Mouse (Mus musculus) monocyte, adult 2 months (primary cell): ENCODE results near the gene Gm48552.
A peak's percentile ranks its signal among the peaks of the same experiment; 100 is the strongest.

ENCODE experiments used
- DNase-seq, 2 experiments: peaks; one replicate each; pipeline ENCODE4 v3.0.0; 2022; ENCODE audit warnings: low spot score in 2 of 2, low read depth in 1 of 2

The Gm48552 gene

DNA sequence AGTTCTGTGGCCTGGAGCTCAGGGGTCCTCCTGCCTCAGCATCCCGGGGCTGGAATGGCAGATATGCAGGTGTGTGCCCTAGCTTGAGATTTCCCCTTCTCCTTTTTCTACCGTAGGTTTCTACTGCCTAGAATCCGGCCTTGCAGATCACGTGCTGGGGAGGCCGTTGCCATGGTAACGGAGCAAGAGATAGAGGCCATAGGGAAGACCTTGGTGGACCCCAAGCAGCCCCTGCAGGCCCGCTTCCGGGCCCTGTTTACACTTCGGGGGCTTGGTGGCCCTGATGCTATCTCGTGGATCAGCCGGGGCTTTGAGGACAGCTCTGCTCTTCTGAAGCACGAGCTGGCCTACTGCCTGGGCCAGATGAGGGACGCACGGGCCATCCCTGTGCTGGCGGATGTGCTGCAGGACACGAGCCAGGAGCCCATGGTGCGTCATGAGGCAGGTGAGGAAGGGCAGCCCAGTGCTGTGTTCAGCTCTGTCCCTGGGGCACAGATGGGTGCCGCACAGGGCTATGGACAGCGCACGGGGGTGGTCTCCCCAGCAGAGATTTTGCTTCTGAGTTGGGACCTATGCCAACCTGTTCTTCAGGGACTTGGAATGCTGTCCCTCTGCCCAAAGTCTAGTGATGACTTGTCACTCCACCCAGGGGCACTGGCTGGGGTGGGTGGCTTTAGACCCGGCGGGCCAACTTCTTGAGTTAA is 3.0 kb upstream of the Gm48552 start:
- no peak for DNase-seq

DNA sequence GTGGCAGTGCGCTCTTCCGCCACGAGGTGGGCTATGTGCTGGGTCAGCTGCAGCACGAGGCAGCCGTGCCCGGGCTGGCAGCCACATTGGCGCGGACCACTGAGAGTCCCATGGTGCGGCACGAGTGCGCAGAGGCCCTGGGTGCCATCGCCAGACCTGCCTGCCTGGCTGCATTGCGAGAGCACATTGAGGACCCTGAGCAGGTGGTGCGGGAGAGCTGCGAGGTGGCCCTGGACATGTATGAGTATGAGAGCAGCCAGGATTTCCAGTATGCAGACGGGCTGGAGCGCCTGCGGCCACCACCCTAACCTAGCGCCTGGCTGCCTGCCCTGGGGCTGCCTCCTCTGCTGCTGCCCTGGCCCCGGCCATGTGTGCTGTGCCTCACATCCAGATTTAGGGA is 1.1 kb upstream of the Gm48552 start:
- DNase-seq = no peak

DNA sequence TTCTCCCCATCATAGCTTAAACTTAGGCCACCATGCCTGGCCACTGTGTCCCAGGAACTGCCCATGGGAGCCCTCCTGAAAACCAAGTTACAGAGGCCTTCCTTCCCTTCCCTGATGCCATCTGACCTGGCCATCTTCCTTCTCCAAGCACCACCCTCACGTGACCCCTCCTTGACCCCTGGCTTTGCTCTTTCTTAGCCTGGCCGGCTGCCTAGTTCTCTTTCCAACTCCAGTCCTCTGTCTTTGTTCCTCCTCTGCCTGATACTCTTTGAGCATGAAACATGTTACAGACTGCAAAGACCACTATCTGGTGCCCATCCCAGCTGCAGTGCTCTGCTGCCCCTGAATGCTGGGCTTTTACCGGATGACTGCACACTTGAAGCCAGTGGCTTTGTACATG is 568 bp downstream of the Gm48552 start:
- no peak for DNase-seq

DNA sequence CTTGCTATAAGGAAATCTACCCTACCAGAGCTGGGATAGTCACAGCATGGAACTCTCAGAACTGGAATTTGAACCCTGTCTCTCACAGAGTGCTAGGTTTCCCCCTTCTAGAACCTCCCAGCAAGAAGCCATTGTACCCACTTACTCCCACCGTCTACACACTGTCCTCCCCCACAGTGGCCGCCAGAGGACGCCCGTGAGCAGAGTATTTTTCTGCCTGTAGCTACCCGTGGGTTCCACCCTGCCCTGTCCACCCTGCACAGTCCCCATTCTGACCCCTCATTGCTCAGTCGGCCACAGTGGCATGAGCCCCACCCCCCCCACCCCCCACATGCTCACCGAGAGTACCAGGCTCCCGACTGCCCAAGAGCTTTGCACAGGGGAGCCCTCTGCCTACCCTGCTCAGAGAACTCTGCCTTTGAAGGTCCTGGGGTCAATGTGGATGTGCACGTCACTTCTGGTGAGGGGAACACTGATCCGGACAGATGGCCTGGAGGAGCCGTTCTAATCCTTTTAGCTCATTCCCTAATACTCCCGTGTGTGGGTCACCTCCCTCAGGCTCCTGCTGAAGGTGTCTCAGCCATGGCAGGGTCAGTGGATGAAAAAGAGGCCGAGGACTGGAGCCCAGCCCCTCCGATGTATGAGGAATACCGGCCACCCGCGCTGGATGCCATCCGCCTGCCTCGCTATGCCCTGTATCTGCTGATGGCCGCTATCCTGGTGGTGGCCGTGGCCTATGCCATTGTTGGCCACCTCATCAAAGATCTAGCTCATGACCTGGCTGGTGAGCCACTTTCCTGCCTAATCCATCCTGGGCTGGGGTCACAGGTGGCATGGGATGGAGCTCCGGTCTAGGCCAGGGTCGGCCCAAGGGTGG is 1.2 kb downstream of the Gm48552 start:
- DNase-seq = peak in 1 of 2 experiments; percentile 68

DNA sequence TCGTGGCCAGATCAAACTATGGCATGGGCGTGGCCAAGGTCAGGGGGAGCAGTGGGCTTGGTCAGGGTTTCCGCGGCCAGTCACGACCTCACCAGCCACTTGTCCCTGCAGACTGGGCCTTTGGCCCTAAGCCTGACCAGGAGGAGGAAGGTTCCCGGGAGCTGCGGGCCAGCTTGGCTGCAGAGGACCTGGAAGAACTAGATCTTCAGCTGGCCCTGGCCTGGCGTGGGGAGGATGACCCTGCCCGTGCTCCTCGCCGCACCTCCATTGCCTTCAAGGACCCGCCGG is 1.8 kb downstream of the Gm48552 start:
- no peak for DNase-seq

DNA sequence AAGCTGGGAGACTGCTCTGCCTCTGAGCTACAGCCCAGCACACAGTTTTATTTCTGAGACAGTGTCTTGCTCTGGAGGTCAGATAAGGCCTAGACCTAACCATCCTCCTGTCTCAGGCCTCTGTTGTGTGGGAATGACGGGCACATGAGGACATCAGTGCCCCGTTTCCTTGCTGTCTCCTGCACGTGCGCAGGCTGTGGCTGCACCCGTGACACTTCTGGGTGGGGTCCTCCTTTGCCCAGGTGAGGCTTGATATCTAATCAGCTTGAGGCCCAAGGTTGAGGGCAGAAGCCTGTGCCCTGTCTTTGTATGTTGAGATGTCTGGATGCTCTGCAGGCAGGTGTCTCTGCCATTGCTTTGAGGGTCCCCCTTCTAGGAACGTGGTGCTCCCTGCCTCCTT is 3.5 kb downstream of the Gm48552 start:
- DNase-seq = no peak

DNA sequence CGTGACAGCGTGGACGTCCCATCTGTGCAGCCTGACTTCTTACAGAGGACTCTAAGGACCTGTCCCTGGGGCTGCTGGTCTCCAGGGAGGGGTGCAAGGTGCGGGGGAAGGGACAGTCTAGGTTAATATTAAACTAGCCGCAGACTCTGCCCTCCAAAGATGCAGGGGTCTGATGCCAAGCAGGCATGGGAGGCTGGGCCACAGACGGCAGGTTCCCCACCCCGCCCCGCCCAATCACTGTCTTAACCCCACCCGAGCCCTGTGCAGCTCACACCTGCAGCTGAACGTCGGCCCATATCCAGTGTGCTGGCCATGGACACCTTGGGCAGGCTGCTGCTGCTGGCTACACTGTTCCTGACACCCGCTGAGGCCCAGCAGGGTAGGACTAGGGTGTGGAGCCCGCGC is 4.0 kb downstream of the Gm48552 start, which contains the start of gene Smim24:
TSS of gene Smim24 (plus strand) at position 271 of the 405 bp plus-strand sequence.
- no peak for DNase-seq

DNA sequence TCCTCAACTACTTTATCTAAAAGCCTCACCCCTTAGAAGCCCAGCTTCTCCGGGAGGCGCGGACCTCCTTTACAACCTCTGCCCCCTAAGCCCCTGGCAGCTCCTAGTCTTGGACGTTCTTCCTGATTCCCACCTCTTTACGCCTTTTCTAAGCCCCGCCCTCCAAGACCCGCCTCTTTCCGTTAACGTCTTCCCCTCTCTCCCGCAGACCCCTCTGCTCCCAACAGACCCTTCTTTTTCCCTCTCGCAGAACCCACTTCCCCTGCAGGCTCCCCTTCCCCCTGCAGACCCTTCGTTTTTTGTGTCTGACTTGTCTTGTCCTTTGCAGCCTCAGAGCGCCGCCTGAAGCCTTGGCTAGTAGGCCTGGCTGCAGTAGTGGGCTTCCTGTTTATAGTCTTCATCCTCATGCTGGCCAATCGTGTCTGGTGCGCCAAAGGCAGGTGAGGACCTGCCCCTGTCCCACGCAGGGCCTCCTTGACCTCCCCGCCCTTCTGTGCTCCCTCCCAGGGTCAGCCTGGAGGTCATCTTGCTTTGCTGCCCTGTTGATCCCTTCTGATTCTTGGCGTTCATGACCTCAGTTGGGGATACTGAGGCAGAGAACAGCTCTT is 4.8 kb downstream of the Gm48552 start:
- DNase-seq = no peak

DNA sequence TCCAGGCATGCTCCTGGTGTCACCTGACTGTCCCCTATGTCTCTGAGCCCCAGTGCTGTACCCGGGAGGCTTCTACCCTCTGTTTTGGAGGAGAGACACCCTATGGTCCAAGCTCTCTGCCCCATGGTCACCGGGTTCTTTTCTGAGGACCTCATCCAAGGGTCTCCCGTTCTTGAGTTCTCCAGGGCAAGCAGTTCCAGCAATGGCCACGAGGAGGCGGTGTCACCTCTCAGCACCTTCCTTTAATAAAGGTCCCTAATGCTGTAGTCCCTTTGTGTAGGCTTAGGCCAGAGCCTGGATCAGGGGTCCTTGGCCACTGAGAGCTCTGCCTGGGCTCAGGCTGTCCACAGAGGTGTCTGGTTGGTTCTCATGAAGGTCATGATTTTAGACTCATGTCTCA is 6.3 kb downstream of the Gm48552 start:
- peak in 1 of 2 experiments; percentile 66 for DNase-seq

DNA sequence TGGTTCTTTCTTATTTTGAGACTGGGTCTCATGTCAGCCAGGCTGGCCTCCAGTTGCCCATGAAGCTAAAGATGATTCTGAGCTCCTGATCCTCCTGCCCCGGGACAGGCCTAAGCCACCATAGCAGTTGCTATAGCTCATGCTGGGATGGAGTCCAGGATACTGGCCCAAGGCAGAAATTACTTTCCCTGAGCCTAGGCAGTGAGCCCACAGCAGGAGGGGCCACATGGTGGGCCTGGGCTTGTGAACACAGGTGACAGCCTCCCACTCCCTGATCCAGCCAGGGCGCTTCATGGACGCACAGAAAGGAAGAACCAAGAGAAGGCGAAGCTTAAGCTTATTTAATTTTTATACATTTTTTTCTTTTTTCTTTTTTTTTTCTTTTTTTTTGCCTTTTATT is 7.1 kb downstream of the Gm48552 start:
- no peak for DNase-seq

DNA sequence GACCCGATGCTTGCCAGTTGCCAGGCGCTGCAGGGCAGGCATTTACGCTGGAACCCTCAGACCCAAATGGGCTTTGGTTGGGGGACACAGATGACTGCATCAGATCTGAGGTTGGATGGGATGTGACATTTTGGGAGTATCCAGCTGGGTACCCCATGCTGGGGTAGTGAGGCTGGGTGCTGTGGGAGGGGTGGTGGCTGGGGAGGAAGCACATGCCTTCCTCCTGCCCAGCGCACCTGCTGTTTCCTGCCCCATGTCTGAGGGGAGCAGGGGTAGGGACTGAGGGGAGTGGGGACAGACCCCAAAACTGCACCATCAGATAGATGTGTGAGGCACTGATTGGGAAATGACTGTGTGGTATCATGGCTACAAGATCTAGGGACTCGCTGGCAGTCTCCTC is 7.9 kb downstream of the Gm48552 start:
- DNase-seq = no peak

DNA sequence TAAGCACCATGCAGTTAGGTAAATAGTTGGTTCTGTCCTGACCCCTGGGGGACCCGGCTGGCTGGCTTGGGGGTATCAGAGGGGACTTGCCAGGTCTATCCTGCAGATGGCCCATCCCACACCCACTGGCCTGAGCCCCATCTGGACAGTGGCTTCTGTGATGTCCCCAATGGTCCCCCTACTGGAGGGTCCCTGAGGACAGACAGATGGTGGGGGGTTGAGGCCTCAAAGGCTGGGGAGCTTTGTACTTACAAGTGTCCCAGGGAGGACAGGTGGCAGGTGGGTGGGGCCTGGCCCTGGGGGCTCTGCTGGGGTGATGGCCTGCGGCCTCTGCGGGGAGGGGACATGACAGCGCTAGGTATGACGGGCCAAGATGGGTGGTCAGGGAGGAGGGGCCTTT is 10.5 kb downstream of the Gm48552 start:
- DNase-seq = no peak

DNA sequence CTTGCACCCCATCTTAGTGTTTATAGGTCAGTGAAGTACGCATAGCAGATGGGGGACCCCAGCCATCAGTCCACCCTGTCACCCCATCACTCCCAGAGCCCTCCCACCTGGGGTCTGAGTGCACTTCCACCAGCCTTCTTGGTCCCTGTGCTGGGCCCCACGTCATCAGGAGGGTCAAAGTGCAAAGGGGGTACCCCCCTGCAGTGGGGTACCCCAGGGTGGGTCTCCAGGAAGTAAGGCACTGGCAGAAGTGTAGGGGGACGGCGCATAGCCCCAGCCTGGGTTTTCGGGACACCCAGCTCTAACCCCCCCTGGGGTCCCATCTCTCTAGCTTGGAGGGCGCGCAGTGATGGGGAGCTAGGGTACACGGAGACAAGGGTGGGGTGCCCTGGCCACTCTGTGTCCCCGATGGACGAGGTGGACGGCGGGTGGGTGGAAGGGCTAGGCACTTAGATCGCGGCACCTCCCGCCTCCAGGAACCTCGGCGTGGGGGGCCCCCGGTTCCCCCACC is 11.0 kb downstream of the Gm48552 start:
- DNase-seq = no peak

DNA sequence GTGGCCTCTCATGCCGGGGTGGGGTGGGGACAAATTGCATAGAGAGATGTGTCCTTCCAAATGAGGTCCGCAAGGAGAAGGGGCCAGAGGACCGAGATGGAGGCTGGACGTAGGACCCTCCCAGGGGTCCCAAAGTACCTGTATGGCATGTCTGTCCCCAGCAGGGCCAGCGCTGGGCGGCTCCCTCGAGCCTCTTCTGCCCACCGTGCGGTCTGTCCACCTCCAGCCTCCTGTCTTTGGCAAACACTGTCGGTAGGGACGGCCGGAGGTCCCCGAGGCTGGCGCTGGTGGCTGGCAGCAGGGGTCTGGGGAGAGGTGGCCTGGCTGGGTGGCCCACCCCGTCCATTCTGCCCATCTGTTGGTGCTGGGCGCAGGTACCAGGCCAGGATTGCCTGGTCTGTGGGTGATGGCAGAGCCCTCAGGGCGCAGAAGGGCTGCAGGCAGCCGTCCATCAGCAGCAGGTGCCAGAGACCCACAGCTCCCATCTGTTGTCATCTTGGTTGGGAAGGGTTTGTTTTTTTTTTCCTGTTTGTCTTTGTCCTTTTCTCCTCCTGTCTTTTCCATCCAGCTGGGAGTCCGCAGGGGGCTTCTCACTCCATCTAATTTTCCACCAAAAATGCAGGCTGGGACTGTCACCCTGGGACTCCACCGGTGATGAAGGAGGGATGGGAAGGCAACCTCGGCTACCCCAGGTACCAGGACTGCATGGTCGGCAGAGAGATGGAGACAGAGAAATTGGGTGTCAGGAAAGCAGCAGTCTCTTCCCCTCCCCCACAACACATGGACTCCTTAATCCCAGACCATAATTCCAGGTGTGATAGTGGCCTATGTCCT is 11.8 kb downstream of the Gm48552 start:
- no peak for DNase-seq

DNA sequence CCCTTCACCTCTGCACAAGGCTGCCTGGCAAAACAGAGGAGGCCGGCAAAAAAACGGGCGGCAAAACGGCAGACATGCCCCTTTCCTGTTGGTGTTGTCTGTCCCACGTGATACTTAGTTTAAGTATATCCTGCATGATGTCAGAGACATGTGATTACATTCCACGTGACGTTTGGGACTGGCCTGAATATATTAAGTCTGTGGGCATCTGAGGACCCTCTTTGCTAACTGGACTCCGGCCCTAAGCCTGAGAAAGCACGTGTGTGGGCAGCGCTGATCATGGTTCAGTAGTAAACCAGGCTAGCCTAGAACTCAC is 12.4 kb downstream of the Gm48552 start:
- no peak for DNase-seq

DNA sequence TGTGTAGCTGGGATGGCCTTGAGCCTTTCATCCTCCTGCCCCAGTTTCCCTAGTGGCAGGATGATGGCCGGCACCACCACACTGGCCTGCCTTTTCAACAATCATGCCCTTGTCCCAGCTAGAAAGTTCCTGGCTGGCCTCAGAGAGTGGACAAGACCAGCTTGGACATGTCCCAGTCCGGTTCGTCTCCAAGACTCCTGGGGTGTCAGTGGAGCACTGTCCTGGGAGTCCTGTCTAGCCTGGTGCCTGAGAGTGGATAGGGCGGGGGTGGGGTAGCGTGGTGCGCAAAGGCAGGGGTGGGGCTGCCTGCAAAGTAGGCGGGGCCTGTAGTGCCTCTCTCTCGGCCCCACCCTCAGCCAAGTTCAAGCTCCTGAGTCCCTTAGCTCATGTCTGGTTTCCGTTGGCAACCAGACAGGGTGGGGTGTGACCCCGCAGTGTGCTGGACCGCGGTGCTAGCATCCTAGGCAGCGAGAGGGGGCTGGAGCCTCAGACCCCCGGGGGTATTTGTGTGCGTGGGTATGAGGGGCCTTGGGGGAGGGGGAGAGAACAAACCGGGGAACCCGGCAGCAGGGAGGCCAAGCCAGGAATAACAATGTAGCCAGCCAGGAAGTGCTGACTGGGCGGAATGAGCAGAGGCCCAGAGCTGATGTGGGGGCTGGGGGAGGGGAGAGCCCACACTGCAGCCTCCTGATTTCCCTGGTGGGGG is 12.9 kb downstream of the Gm48552 start:
- no peak for DNase-seq

DNA sequence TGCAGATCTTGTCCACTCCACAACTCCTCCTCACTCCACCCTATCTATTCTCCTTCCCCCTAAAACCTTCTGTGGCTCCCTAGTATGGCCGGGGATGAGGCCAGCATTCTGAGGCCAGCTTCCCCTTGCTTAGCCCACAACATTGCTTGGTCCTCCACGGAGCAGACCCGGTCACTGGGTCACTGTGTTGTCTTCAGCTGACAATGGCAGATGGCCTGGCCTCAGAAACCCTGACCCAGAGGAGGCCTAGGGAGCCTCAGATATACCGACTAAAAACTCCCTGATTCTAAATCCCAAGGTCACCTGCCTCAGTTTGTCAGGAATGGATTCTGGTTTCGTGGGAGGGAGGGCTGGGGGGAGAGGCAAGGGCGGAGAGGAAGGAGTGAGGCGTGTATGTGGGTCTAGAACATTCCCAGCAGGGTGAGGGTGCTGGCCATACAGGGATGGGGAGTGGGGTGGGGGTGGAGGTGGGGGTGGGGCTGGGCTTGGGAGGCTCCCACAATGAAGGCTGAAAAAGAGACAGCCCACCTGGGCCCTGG is 13.5 kb downstream of the Gm48552 start:
- no peak for DNase-seq

DNA sequence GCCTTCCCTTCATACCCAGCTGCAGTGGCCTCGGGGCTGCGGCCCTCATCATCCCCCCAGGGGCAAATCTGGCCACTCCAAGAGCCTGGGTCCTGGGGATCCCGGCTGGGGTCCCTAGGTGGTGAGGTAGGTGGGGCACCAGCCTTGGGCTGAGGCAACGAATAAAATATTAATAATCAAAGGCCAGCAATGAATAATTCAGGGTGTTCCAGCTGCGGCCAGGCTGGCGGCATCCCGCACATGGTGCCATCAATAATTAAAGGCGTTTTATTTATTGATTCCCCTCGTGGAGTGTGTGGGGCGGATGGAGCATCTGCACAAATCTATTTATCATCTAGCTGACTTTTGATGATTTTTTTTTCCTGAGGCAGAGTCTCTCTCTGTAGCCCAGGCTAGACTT is 14.7 kb downstream of the Gm48552 start:
- DNase-seq = no peak

DNA sequence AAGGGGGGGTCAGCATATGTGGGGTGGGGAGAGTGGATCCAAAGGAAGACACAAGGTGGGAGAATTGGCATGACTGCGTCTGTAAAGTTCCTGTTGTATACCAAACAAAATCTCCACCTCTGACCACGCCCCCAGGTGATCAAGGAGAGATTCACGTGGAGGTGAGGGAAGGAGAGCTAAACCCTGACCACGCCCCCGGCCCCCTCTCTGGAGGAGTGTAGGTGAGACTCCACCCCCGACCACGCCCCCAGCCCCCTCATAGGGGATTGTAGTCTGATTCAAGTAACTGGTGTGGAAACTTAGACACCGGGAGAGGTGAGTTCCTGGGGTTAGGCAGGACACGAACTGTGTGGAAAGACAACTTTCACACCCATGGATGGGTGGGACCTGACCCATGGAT is 15.3 kb downstream of the Gm48552 start:
- no peak for DNase-seq

DNA sequence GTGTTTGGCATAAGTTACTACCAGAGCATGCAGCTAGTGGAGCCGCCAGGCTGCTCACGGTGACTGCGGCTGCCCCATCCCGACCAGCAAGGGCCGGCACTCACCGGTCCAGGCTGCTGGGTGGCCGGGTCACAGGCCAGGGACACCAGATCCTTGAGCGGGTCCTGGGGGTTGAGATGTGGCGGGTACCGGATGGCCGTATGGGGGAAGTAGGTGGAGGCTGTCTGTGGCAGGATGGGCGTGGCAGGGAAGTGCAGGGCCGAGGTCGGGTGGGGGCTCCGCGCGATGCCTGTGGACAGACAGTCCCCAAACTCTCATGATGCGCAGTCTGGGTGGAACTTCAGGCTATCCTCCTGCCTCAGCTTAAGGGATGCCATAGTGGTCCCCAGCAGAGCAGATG is 15.9 kb downstream of the Gm48552 start:
- DNase-seq = no peak
